In the genomic region with DNA sequence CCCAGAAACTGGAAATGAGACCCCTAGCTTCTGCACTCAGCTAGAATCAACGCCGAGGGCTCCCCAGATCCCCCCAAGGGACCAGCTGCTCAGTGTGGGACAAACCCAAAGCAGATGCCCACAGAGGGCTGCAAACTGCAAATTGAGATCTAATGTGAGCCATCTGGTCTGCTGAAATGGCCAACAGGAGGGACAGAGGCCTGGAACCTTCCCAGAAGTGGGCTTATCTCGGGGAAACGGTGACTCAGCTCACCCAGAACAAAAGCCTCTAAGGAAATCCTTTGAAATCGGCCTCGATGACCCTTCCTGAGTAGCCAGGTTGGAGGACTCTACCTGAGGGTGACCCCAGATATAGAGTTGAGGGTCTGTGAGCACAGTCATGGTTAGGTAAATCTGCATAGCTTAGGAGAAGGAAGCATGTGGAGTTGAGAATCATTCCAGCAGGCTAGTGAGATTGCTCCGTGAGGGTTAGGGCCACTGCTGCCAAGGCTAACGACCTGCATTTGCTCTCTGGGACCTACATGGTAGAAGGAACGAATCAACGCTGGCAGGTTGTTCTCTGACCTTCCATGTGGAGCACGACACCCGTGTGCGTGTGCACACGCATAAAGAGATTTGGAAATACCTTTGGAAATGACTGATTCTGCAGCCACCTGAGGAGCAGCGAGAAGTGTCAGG, we compare ENCODE assay signal across 14 mouse cellular contexts. TPM values are rescaled to one million over a fixed set of nuclear protein-coding genes. Genes with fewer than 3 reads are reported as not detected.
DNase-seq lines count a peak whose midpoint lies in the region; ATAC-seq lines count a peak whose summit lies in the region.
"Had no signal": no experiment of that assay in that cellular context is flagged by ENCODE, and none has a peak within 500 bp of the region (broad histone marks: within the 10 kb centered on the region; RNA-seq: fewer than 3 reads in every experiment).

No protein-coding gene starts in this region.

- no peak overlapping the region for H3K9ac ChIP-seq in midbrain, embryonic 11.5 days (ENCODE audit: low read length)
- H3K9ac ChIP-seq in midbrain, embryonic 15.5 days = no peak overlapping the region
- H3K9ac ChIP-seq: forebrain, embryonic 12.5 days; midbrain, embryonic 12.5 days had no signal

- intact Hi-C loops in gastrocnemius, postnatal 36 days (cut with DNase I) = loop anchor here (5.0 kb wide), 1 partner anchor 89 kb away; no protein-coding TSS in a partner anchor

- H3K4me1 ChIP-seq in midbrain, embryonic 11.5 days (ENCODE audit: control insufficient read depth, insufficient read depth, low read length) = no peaks in the 10 kb centered on the region; the same call in 1 of the 2 replicates
- H3K4me1 ChIP-seq in midbrain, embryonic 15.5 days = peaks cover 8% of the 10 kb centered on the region

- no peaks in the 10 kb centered on the region for H3K36me3 ChIP-seq in midbrain, embryonic 11.5 days (ENCODE audit: control insufficient read depth, insufficient read depth, low read length)
- no peaks in the 10 kb centered on the region for H3K36me3 ChIP-seq in midbrain, embryonic 15.5 days (replicated peaks)
- H3K36me3 ChIP-seq: forebrain, embryonic 12.5 days; midbrain, embryonic 12.5 days had no signal

- DNase-seq in adrenal gland, postnatal 10 days = peak; percentile 46
- DNase-seq in adrenal gland, postnatal 4 days (ENCODE audit: low spot score in 2 of 2) = no peak
- peak; percentile 69 for DNase-seq in midbrain, embryonic 11.5 days (ENCODE audit: low spot score, missing footprints)
- peak; percentile 51 to 62 for DNase-seq in heart, adult 9 months (ENCODE audit: low spot score in 2 of 2)
- DNase-seq in right cerebral cortex, postnatal 25 days = no peak
- no peak for DNase-seq in thymus, postnatal 36 days
- DNase-seq in gastrocnemius, postnatal 36 days = no peak

- no peaks in the 10 kb centered on the region for H3K27me3 ChIP-seq in midbrain, embryonic 11.5 days (ENCODE audit: control insufficient read depth, insufficient read depth, low read length)
- H3K27me3 ChIP-seq in midbrain, embryonic 15.5 days (replicated peaks) = no peaks in the 10 kb centered on the region
- H3K27me3 ChIP-seq: Patski had no signal

- H3K27ac ChIP-seq in midbrain, embryonic 11.5 days (ENCODE audit: low read depth, low read length) = no peak overlapping the region
- no peak overlapping the region for H3K27ac ChIP-seq in midbrain, embryonic 15.5 days
- H3K27ac ChIP-seq: forebrain, embryonic 12.5 days; midbrain, embryonic 12.5 days had no signal

- 78% methylated on average over 15 of the region's 15 CpGs for WGBS in midbrain, embryonic 11.5 days
- WGBS in midbrain, embryonic 15.5 days = 75% methylated on average over 15 of the region's 15 CpGs

- no peak overlapping the region for H3K4me3 ChIP-seq in midbrain, embryonic 11.5 days (ENCODE audit: low read depth, low read length)
- no peak overlapping the region for H3K4me3 ChIP-seq in midbrain, embryonic 15.5 days
- H3K4me3 ChIP-seq: forebrain, embryonic 12.5 days; midbrain, embryonic 12.5 days had no signal

- no peak for ATAC-seq in midbrain, embryonic 11.5 days (ENCODE audit: low FRiP score)
- no peak for ATAC-seq in midbrain, embryonic 15.5 days (replicated peaks)
- ATAC-seq: Patski had no signal

- H3K9me3 ChIP-seq in midbrain, embryonic 11.5 days (ENCODE audit: control insufficient read depth, low read length) = no peaks in the 10 kb centered on the region
- no peaks in the 10 kb centered on the region for H3K9me3 ChIP-seq in midbrain, embryonic 15.5 days
- H3K9me3 ChIP-seq: forebrain, embryonic 12.5 days; midbrain, embryonic 12.5 days had no signal

- H3K4me2 ChIP-seq in midbrain, embryonic 11.5 days = no peak overlapping the region
- H3K4me2 ChIP-seq in midbrain, embryonic 15.5 days = no peak overlapping the region
- H3K4me2 ChIP-seq: forebrain, embryonic 12.5 days; midbrain, embryonic 12.5 days had no signal

RNA-seq across cellular contexts. Expression of a gene that starts 13.7 kb away (rescaled TPM):
- 10 to 100 TPM; 51.9 to 57.0 TPM for total RNA-seq in adrenal gland, postnatal 10 days (2021)
- 10 to 100 TPM; 60.0 to 68.5 TPM for total RNA-seq in adrenal gland, postnatal 4 days (2021)
- polyA plus RNA-seq in midbrain, embryonic 11.5 days (2014; fragmentation: Nextera tagmentation; extraction: Ambion mirVana) = 158 and 189 TPM in 2 replicates
- 125 and 128 TPM in 2 replicates for polyA plus RNA-seq in midbrain, embryonic 15.5 days (2015; fragmentation: Nextera tagmentation; extraction: Ambion mirVana)
- 10 to 100 TPM; 38.7 to 42.4 TPM for total RNA-seq in gastrocnemius, postnatal 36 days (2021)

RNA-seq across cellular contexts. Expression of a gene that starts 53.4 kb away (rescaled TPM):
- not detected for total RNA-seq in adrenal gland, postnatal 10 days (2021)
- not detected for total RNA-seq in adrenal gland, postnatal 4 days (2021)
- polyA plus RNA-seq in midbrain, embryonic 11.5 days (2014; fragmentation: Nextera tagmentation; extraction: Ambion mirVana) = not detected in 2 replicates
- polyA plus RNA-seq in midbrain, embryonic 15.5 days (2015; fragmentation: Nextera tagmentation; extraction: Ambion mirVana) = not detected in 2 replicates
- not detected for total RNA-seq in gastrocnemius, postnatal 36 days (2021)
- total RNA-seq: hematopoietic stem cell, adult 5-6 weeks; liver, adult 2 months had no signal
- polyA plus RNA-seq: forebrain, embryonic 12.5 days; large intestine, adult 2 months; liver, adult 2 months; midbrain, embryonic 12.5 days; Patski had no signal

Comparison
In these comparisons a context has a peak if more than half of its experiments do, and no peak if none do; other contexts are left out.
1. DNase-seq: peak in adrenal gland, postnatal 10 days (single experiment), midbrain, embryonic 11.5 days (single experiment) and heart, adult 9 months (2 of 2); none in adrenal gland, postnatal 4 days (0 of 2), right cerebral cortex, postnatal 25 days (single experiment), thymus, postnatal 36 days (0 of 2) and gastrocnemius, postnatal 36 days (0 of 2).